Mouse (Mus musculus) gastrocnemius, adult 8-10 months (tissue): ENCODE data around the gene Gnptab. TPM values are rescaled to one million over a fixed set of nuclear protein-coding genes. Genes with fewer than 3 reads are reported as not detected.

Source experiments
- DNase-seq, 2 experiments: peaks; one replicate each; pipeline ENCODE4 v3.0.0; 2022; ENCODE audit warnings: low spot score in 2 of 2
- total RNA-seq, 4 experiments: library from RNA; stranded (reverse); gene quantifications; 2 replicates each; pipeline ENCODE4 v1.2.4; 2022

Gnptab gene
- total RNA-seq, 4 experiments from 2014 or later: 20.3 to 23.6 (median 20.9) TPM

GRCm38 (mm10) chr10:88376770-88377169 is 2.2 kb upstream of the Gnptab start:
- peak; percentile 79 to 82 for DNase-seq

- no peak for DNase-seq
Measured at GRCm38 (mm10) chr10:88377666-88378065, 1.3 kb upstream of the Gnptab start.

GRCm38 (mm10) chr10:88380002-88380401 is 1.1 kb downstream of the Gnptab start:
- DNase-seq: peak in 1 of 2 experiments; percentile 26

DNA sequence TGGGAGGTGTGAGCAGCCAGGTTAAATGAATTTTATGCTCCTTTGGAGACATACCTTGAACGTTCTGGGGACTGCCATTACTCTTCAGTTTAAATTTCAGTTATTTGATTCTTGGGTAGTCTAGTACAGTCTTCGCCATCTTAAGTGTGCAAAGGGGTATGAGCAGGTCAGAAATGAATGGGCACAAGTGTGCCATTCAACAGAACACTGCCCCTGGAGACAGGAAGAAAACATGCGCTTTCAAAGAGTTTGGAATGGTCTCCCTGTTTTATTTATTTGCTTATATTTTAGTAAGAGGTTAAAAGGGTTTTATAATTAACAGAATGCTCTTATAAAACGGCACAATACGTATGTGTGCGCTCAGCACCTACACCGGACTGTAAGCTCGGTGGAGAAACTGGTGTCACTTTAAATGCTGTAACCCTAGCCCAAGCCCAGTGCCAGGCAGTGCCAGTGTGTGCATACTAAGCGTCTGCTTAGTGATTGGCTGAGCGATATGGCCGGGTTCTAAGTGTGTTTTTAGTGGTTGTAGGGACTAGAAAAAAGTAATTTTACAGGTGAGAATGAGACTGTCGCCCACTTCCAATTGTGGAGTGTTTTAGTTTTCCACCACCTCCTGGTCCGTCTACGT is 1.6 kb downstream of the Gnptab start:
- peak in 1 of 2 experiments; percentile 51 for DNase-seq

DNA sequence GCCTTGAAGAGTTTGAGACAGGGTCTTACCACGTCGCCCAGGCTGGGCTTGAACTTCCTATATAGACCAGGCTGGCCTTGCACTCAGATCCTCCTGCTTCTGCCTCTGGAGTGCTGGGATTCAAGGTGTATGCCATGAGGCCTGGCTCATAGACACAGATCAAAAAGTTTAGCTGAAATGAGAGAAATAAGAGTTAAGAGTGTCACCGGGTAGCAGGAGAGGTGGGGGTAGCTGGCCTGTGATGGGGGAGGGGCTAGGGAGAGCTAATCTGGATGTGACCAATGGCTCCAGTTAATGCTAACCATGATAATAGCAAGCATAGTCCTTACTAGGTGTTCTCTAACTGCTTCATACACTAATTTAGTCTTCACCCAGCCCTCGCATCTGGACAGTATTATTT is 2.4 kb downstream of the Gnptab start:
- DNase-seq: no peak

DNA sequence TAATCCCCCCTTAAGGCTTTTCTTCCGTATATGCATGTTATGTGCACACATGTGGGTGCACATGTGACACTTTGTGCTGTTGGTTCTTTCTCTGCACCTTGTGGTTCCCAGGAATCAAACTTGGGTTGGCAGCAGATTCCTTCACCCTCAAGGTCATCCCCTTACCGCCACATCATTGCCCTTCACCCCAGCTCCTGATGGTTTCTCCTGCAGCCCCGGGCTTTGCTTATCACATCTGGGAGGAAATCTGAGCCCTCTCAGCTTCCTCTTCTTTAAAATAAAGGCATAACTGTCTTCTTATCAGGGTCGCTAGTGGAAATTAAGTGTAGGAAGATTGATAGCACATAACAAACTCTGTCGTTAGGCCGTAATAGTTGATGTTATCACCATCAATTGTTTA is 3.1 kb downstream of the Gnptab start:
- DNase-seq: no peak

DNA sequence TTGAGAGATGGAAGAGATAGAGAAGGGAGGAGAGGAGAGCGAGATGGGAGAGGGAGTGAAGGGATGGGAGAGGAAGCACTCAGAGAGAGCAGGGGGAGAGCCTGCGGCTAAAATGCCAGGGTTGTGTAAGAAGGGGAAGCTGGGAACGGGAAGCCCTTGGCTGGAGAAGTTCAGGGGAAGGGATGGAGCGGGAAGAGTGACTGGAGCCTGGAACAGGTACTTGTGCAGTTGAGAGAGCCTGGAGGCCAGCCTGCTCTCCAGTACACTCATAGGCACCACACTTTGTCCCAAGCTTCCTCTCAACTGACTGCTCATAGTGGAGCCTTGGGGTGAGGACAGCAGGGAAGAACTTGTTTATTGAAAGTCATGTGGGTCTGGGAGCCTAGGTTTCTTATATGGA is 4.5 kb downstream of the Gnptab start:
- DNase-seq: no peak

GRCm38 (mm10) chr10:88384081-88384480 is 5.1 kb downstream of the Gnptab start:
- no peak for DNase-seq

DNA sequence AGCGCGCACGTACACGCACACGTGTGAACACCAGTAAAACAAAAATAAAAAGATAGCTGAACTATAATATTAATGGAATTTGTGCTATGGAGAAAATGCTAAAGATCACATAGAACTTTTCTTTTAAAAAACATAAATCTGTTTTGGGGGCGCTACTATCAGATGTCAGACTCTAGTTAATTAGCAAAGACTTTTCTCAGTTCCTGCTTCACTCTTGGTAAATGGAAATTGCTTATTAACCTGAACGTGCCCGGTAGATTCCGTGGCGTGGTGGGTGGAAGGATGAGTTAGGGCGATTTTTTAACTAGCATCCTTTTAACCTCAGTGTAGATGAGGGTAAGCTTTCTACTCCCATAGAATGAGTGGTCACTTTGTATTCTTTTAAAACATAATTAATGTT is 6.4 kb downstream of the Gnptab start:
- no peak for DNase-seq

GRCm38 (mm10) chr10:88385758-88386157 is 6.8 kb downstream of the Gnptab start:
- DNase-seq: no peak

DNA sequence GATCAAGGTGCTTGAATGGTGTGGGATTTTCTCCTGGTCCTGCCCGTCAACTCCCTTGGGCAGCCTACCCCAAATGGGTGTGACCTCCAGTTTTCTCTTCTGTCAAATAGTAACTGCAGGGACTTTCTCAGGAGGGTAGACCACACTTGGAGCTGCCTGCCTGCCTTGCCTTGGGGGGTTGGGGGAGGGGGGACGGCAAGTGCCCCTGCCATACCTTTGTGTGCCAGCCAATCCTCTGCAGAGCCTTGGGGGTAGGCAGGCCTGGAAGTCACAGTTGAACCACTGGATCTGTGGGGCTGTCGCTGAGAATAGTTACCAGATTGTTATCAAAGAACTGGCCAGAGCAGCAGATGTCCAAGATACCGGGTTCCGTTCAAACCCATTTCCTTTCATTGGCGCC is 7.3 kb downstream of the Gnptab start:
- DNase-seq: no peak

DNA sequence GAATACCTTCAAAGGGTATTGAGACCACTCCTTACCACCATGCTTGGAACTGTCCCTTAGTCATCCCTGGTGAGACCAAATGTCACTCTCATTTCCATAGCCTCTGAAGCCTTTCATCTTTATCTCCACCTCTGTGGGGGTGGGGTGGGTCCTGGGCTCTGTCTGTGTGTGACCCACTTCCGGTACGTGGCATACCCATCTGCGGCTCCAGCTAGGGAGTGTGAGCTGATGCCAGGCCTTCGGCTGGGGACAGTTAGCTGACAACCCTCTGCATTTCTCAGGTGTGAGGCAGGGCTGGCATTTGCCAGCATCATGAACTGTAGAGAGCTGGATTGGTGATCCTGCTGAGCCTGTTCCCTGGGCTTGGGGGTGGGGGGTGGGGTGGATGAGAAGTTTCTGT is 10.6 kb downstream of the Gnptab start:
- no peak for DNase-seq

DNA sequence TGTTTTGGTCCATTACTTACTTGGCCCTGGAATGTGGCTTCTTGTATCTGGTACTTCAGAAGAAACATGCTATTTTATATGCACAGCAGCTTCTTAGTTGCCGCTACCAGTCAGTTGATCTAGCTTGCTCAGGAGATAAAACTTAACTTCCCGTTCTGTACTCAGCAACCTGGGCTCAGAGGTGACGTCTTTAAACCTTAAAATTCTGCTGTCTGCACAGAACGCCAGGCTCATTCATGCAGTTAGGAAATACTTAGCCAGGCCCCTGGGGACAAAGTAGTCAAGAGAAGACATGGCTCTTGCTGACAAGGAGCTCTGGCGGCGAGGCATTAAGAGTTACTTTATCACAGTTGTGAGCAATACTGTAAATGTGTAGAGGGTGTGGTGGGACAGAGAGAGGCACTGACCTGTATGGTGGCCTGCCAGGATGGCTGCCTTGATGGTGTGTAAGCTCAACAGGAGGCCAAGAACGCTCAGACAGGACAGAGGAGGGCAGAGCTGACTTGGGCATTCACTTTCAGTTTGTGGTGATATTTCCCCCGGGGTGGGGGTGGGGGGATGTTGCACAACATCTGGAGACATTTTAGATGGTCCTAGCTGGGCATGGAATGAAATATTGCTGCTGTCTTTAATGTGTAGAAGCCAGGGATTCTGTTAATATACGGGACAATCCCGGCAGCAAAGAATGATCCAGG is 11.3 kb downstream of the Gnptab start:
- no peak for DNase-seq

DNA sequence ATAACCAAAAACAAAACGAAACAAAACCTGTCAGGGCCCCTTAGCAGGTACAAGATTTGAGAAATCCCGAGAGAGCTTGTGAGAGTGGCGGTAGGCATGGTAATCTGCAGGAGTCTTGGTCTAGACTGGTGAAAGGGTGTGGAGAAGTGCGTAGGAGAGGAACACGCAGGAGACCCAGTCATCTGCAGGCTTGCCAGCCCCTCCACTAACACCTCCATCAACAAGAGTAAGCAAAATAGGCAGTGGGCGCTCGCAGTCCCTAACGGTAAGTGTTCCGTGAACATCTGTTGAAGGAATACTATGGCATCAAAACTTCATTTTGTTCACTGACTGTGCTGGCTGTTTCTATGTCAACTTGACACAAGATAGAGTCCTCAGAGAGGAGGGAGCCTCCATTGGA is 12.6 kb downstream of the Gnptab start:
- DNase-seq: no peak

GRCm38 (mm10) chr10:88392181-88392847 is 13.4 kb downstream of the Gnptab start:
- DNase-seq: no peak

GRCm38 (mm10) chr10:88398668-88399243 is 19.8 kb downstream of the Gnptab start:
- DNase-seq: no peak

GRCm38 (mm10) chr10:88399271-88399670 is 20.3 kb downstream of the Gnptab start:
- DNase-seq: no peak

- no peak for DNase-seq
Measured at GRCm38 (mm10) chr10:88403021-88403420, 24.1 kb downstream of the Gnptab start.

- no peak for DNase-seq
Measured at GRCm38 (mm10) chr10:88404220-88404619, 25.3 kb downstream of the Gnptab start.

DNA sequence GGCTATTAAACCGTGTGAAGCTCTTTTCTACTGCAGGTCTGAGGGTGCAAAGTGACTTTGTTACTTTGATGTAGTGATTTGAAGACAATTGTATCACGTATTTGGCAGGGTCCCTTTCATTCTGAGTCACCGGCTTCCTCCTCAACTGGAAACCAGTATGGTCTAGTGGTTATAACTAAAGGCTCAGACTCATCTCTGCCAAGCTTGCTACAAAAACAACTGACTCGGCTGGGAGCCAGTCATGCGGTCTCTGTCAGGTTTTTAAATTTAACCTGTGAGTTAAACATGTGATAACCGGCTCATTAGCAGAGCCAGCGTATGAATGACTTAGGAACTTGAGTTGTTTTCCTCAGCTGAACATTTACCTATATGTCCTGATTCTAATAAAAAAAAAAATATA is 26.9 kb downstream of the Gnptab start:
- peak in 1 of 2 experiments; percentile 51 for DNase-seq

DNA sequence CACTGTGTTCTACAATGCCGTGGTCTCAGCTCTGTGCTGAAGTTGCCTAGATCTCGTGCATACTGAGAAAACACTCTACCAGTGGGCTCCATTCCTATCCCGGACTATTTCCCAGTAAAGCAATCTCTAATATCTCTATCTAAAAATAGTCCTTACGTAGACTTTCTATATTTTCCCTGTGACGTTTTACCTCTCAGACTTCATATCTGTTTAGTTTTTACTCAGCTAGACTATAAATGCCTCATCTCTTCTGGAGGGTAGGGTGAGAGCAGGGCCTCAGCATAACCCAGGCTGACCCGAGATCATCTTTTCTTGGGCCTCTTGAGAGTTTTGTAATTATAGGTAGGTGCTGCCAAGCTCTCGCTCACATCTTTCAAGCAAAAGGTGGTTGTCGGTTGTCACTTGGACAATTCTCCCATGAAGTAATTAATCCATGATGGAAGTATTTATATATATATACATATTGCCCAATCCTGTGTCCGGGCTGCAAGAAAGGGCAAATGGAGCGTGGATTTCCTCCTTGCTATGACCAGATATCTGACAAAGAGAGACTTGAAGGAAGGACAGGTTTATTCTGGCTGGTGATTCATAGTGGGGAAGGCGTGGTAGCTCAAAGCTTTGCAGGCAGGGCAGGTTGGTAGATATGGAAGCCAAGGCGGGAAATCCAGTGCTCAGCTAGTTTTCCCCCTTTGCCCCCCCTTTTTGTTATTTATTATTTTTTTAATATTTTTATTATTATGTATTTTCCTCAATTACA is 29.1 kb downstream of the Gnptab start:
- DNase-seq: no peak

DNA sequence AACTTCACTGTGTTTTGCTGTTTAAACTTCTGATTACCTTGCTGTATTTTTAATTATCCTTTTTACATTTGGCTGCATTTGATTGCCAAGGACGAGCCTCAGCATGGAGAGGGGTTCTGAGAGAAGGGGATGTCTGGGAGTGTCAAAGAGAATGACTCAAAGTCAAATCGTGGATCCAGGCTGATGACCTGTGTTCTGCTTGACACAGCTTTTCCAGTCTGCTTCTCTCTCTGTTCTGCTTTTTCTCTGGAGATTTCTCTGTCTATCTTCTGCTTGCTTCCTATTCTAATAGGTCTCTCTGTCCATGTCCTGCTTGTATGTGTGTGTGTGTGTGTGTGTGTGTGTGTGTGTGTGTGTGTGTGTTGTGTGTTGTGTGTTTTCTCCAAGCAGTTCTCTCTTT is 30.8 kb downstream of the Gnptab start:
- DNase-seq: no peak
